Mouse (Mus musculus) testis, postnatal 14 days (tissue): ENCODE measurements around the gene Ccdc74a.

Source experiments
- DNase-seq: peaks from one replicate; pipeline ENCODE4 v3.0.0; 2021; ENCODE audit warnings: low spot score

Gene Ccdc74a

GRCm38 (mm10) chr16:17641301-17641700, 5.0 kb upstream of the Ccdc74a start:
- no peak for DNase-seq

GRCm38 (mm10) chr16:17642311-17642710, 4.0 kb upstream of the Ccdc74a start:
- DNase-seq = no peak

- no peak for DNase-seq
Measured at GRCm38 (mm10) chr16:17643437-17643990, 2.8 kb upstream of the Ccdc74a start.

DNA sequence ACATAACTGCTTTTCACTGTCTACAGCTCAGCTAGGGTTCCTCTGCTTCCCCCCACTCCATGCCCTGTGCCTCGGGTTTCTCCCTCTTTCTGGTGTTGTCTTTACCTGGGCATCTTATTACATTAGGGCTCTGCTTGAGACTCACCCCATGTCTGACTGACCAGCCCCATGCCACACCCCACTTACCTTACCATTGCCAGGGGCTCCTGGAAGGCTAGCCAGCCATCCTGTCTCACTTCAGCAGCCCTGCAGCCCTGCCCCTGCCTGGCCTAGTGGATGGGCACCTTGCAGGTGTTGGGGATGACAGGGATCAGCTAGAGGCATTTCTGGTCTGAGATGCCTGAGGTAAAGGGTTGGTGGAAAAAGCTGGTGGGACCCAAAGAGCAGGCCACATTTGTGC, 886 bp downstream of the Ccdc74a start:
- DNase-seq = no peak

DNA sequence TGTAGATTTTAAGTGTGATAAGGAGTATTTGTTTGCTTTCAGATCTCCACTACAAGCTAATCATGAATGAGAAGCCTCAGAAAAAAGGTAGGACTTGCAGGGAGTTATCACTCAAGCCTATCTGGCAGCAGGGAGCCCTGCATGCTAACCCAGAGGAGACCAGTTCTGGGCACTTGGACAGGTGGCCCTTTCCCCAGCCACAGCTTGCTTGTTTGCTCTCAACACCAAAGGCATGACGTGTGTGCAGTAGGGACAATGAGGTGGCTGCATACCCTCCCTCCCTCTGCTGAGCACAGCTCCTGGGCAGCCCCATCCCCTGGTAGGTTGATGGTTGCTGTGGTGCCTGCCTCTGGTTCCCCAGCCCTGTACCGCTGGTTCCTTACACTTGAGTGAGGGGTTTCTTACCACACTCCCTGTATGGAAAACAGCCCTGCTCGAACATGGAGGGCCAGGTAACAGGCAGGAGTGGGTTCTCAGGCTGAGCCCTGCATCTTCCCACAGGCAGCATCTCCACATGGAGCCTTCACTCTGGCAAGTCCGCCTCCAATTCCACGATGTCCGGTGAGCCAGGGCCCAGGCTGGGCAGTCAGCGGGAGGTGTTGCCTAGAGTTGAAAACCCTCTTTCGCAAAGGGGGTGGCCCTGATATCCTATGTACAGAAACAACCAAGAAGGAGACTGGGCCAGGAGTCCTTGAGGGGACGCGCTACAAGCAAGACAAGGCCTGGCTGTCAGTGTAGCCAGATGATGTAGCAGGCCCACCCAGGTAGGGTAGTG, 1.5 kb downstream of the Ccdc74a start:
- no peak for DNase-seq

DNA sequence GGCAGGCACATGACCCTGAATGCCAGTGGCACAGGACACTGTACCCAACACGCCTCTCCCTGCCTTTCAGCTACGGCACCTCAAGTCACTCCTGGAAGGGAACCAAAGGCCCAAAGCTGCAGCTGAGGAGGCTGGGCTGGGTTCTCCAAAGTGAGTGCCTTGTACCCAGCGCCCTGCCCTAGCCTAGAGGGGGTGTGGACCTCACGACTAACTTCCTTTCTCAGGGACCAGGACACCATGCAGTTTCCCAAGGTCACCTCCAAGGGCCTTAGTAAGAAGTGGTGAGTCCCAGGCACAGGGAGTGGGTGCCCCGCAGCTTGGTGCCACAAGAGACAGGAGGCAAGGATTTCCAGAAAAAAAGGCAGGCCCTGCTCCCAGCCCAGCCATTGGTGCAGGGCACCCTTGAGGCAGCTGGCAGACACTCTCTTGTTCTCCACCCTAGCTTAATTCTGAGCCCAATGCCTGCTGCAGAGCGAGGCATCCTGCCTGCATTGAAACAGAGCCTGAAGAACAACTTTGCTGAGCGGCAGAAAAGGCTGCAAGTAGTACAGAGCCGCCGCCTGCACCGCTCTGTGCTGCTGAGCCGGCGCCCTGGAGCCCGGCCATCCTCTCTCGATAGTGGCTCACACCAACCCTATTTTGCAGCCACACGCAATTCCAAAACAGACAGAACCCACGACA, 3.8 kb downstream of the Ccdc74a start:
- no peak for DNase-seq

- DNase-seq = no peak
Measured at GRCm38 (mm10) chr16:17650711-17651110, 4.4 kb downstream of the Ccdc74a start.

GRCm38 (mm10) chr16:17652607-17653006, 6.3 kb downstream of the Ccdc74a start:
- DNase-seq = no peak

DNA sequence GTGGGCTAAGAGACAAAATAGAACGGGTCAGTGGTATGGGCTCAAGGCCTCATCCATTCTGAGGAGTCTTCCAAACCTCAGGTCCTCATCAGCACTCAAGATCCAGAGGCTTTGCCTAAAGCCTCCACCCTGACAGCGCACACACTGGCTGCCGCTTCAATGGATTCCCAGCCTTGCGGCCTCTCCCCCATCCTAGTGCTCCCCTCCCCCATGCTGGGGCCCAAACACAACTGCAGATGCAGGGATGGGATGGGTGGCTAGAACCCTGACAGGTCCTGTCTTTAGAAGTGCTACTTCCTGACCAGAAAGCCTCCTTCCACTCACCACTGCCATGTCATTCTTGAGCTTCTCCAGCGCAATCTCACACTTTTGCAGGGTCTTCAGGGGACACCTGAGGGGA, 7.3 kb downstream of the Ccdc74a start:
- no peak for DNase-seq

DNA sequence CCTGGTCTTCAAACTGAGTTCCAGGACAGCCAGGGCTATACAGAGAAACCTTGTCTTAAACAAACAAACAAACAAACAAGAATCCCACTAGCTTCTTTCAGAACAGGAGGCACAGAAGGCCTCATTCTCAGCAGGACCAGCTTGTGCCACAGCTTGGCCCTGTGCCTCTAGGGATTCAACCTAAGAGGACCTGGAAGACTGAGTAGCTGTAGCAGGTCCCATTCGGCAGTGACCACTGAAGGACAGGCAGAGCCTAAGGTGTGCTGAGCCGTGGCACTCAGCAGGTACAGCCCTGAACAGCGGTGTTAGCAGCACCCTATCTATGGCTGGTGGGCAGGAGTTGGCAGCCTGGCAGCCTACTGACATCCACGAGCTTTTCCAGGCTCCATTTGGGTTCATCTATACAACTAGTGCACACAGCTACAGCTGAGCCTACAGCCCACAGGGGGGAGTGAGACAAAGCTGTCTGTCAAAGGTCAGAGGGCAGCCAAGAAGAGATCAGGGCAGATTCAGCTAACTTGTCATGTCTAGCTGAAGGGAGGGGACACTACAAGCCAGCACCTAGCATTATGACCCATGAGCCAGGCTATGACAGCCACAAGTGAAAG, 8.0 kb downstream of the Ccdc74a start:
- no peak for DNase-seq

DNA sequence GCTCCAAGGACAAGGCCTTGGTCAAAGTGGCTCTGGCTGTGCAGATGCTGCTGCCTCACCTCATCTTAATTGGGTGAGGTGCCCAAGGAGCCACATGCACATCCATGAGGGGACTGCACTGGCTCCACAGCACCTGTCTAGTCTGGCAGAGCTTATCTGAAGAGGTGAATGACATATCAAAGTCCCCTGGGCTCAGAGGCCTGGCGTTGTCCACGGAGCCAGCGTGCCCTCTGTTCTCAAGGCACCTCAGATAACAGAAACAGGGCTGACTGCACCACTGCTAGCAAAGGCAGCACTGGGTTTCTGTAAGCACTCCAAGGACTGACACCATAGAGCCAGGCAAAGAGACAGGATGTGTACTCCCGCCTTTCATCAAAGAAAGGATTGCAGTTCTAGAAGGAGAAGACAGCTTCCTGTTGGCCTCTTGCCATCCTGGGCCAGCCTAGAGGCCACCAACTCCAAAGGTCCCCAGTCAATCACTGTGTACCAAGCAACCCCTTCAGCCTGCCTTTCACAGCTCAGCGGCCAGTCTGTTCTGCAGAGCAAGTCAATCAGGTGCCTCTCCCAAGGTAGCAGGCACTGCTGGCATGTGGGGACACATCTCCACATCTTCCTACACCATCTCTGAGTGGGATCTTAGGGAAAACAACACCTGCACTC, 10.1 kb downstream of the Ccdc74a start:
- no peak for DNase-seq

GRCm38 (mm10) chr16:17665568-17665967, 19.3 kb downstream of the Ccdc74a start:
- no peak for DNase-seq

DNA sequence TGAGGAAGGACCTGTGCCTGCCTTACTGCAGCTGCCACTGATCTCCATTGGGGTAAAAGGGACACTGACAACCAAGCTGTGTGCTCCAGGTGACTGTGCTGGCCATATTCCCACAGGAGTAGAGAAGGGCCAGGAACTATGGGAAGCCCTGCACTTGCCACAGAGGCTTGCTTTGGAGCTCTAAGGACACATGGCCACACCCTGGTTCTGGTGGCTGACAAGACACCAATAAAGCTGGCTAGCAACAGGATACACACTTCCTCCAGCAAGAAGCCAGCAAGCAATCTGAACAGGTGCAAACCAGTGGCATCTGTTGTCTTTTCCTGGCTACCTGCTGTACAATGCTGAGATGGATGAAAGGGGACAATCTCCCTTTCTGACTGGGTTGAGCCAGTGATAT, 23.6 kb downstream of the Ccdc74a start:
- DNase-seq = no peak

- no peak for DNase-seq
Measured at GRCm38 (mm10) chr16:17694860-17695259, 48.6 kb downstream of the Ccdc74a start.
